Mouse (Mus musculus) heart, embryonic 14.5 days (tissue): Measurements from ENCODE around the gene Paqr7. TPM values are rescaled to one million over a fixed set of nuclear protein-coding genes. Genes with fewer than 3 reads are reported as not detected.
A peak's percentile ranks its signal among the peaks of the same experiment; 100 is the strongest.

Experiments used
- ATAC-seq: fragments of 200-750 bp; cut with Nextera tagmentation; 2 replicates; pipeline ENCODE4 v1.8.0; 2017; ENCODE audit warnings: low read depth, moderate TSS enrichment; ENCODE audit not compliant: insufficient number of reproducible peaks, insufficient read depth, low FRiP score
- H3K27ac ChIP-seq, 2 experiments: fragments of 200-500 bp in 1 of 2; fragments of 300-500 bp in 1 of 2; sonication (generic) in 1 of 2; replicated peaks in 1 of 2; 2 replicates each; pipeline ENCODE4 v1.5.1; 2012 to 2014; ENCODE audit warnings: low read depth in 2 of 2, low read length in 2 of 2, control low read depth in 1 of 2, mild to moderate bottlenecking in 1 of 2, mixed read lengths in 1 of 2; ENCODE audit not compliant: control insufficient read depth in 1 of 2, insufficient read depth in 1 of 2
- H3K27me3 ChIP-seq: fragments of 300-500 bp; sonication (generic); 2 replicates; pipeline ENCODE4 v1.6.1; 2014; ENCODE audit warnings: mild to moderate bottlenecking, low read length, control low read depth; ENCODE audit not compliant: control insufficient read depth, insufficient read depth
- H3K36me3 ChIP-seq: fragments of 300-500 bp; sonication (generic); 2 replicates; pipeline ENCODE4 v1.6.1; 2014; ENCODE audit warnings: mild to moderate bottlenecking, control low read depth, low read length, mixed read lengths; ENCODE audit not compliant: control insufficient read depth, insufficient read depth
- H3K4me1 ChIP-seq, 2 experiments: fragments of 200-500 bp in 1 of 2; fragments of 300-500 bp in 1 of 2; sonication (generic) in 1 of 2; 2 replicates each; pipeline ENCODE4 v1.6.1; 2012 to 2014; ENCODE audit warnings: low read length in 2 of 2, control low read depth in 1 of 2, mixed read lengths in 1 of 2; ENCODE audit not compliant: control insufficient read depth in 2 of 2, insufficient read depth in 2 of 2
- H3K4me2 ChIP-seq: fragments of 300-500 bp; sonication (generic); 2 replicates; pipeline ENCODE4 v1.6.1; 2014; ENCODE audit warnings: mild to moderate bottlenecking, low read length
- H3K4me3 ChIP-seq, 2 experiments: fragments of 200-500 bp in 1 of 2; fragments of 300-500 bp in 1 of 2; sonication (generic) in 1 of 2; 2 replicates each; pipeline ENCODE4 v1.5.1; 2012 to 2014; ENCODE audit warnings: low read length in 2 of 2, mild to moderate bottlenecking in 2 of 2, control low read depth in 1 of 2, low read depth in 1 of 2, moderate library complexity in 1 of 2; ENCODE audit not compliant: control insufficient read depth in 1 of 2, insufficient read depth in 1 of 2
- H3K9ac ChIP-seq: fragments of 300-500 bp; sonication (generic); 2 replicates; pipeline ENCODE4 v1.6.1; 2014; ENCODE audit warnings: mild to moderate bottlenecking, low read length
- H3K9me3 ChIP-seq: fragments of 300-500 bp; sonication (generic); 2 replicates; pipeline ENCODE4 v1.6.1; 2016; ENCODE audit warnings: low read length, control low read depth; ENCODE audit not compliant: control insufficient read depth
- WGBS: fragments of 180-500 bp; shearing (Covaris S2); extraction: QIAGEN DNeasy Blood & Tissue Kit; methylation state at CpG from one replicate; pipeline ENCODE4 v1.1.7; 2014; 5-methylcytosine and 5-hydroxymethylcytosine counted together
- polyA plus RNA-seq: library from polyadenylated mRNA; unstranded; fragments of >200 nt; fragmentation: Nextera tagmentation; extraction: Ambion mirVana; gene quantifications from 2 replicates; pipeline ENCODE4 v1.2.1, GENCODE M21; 2014

The Paqr7 gene
- 4.2 and 4.6 TPM in 2 replicates for polyA plus RNA-seq

DNA sequence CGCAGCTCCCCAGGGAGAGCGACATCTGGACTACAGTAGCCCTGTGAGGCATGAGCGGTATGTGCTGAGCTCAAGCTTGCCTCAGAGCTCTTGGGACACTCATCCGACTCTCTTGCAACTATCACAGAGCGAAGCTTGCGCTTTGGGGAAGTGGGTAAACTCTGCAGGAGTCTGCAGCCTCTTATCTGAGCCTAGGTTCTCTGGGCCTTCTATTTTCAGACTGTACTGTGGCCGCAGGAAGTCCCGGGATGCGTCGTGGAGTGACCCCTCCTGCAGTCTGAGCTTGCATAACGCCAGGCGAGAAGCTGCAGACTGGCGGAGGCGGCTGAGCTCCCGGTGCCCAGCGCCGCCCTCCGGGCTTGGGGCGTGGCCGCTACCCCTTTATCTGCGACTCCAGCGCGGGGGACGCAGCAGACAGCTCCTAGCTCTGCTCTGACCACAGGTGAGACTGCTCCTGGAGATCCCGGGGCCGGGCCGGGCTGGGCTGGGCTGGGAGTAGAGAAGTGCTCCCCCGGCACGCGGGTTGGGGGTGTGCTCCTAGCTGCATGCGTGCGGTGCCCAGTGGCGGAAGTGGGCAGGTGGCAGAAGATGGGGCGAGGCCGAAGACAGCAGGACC, at the start of gene Paqr7:
TSS of gene Paqr7 (plus strand) at position 103 of the 616 bp plus-strand sequence.
- Histone ChIP-seq H3K27me3 (no peaks in the 10 kb centered on the region), H3K9me3 (no peaks in the 10 kb centered on the region), H3K4me1 (peaks cover 38 to 44% of the 10 kb centered on the region in 2 experiments), H3K36me3 (no peaks in the 10 kb centered on the region), H3K27ac (peak within 1 kb of the TSS; percentile 82 to 88), H3K9ac (peak within 1 kb of the TSS; percentile 76), H3K4me2 (peak within 1 kb of the TSS; percentile 87), H3K4me3 (peak within 1 kb of the TSS; percentile 49 to 57)
- 1% methylated on average over 35 of the region's 35 CpGs for WGBS
- ATAC-seq: peak; percentile 65

DNA sequence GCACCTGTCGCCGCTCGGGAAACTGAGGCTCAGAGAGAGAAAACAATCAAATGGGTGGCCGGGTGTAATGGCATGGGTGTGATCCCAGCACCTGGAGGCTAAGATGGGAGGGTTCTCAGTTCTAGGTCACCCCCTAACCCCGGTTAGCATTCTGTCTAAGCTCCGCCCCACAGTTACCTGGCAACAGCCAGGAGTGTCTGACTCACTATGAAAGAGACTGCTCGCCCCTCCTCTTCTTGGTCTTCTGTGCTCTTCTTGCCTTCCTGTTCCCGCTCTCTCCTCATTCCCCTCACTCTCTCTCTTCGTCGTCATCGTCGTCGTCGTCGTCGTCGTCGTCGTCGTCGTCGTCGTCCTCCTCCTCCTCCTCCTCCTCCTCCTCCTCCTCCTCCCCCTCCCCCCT, 48.5 kb upstream of the Paqr7 start:
- Histone ChIP-seq H3K4me1 (peaks cover 10 to 12% of the 10 kb centered on the region in 2 experiments; a peak in 3 of 4 replicates), H3K9me3 (no peaks in the 10 kb centered on the region), H3K9ac (no peak overlapping the region), H3K27me3 (0 out of 2 replicates have a peak, but pooled peaks cover 4% of the 10 kb centered on the region), H3K4me3 (no peak overlapping the region), H3K27ac (no peak overlapping the region), H3K36me3 (no peaks in the 10 kb centered on the region), H3K4me2 (no peak overlapping the region)
- 39% methylated on average over 23 of the region's 23 CpGs for WGBS
- ATAC-seq: no peak

GRCm38 (mm10) chr4:134449595-134450391, 46.7 kb upstream of the Paqr7 start:
- Histone ChIP-seq H3K27me3 (peaks cover 19% of the 10 kb centered on the region), H3K4me2 (no peak overlapping the region), H3K9ac (no peak overlapping the region), H3K4me3 (no peak overlapping the region), H3K9me3 (no peaks in the 10 kb centered on the region), H3K36me3 (no peaks in the 10 kb centered on the region), H3K27ac (no peak overlapping the region), H3K4me1 (peaks cover 10% of the 10 kb centered on the region in 2 experiments; a peak in 3 of 4 replicates)
- WGBS: 45% methylated on average over 13 of the region's 13 CpGs
- ATAC-seq: no peak

DNA sequence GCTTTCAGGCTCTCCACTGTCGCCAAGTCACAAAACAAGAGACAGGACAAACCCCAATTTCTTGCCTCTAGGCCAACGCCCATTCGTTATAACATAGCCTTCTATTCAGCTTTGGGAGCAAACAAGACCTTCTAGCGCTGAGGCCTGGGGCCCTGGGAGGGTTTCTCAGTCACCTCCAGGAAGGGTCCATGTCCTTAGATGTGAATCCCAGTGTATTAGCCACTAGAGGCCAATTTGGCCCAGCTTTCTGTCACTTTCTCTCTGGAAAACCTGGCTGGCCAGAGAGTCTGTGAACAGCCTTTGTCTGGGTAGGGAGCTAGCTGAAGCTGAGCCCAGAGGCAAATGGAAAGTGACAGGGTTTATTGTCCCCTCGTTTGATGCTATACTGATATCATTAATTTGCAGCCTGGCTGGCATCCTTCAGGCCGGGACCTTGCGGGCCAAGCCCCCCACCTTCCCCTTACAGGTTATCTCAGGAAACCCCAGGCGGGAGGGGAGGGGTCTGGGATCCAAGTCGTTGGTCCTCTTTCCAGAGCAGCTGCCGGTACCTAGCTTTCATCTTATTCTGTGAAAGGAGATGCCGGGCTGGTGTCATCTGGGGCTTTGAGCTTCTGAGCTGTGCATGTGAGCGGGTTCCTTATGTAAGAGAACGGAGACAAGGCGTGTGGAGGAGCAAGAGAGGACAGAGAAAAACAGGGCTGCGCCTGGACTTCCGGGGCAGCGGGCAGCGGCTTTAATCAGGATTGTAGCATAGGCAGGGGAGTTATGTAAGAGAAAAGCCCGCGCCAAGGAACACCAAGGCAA, 45.9 kb upstream of the Paqr7 start:
- WGBS: 30% methylated on average over 20 of the region's 20 CpGs
- H3K27ac ChIP-seq: no peak overlapping the region
- peaks cover 10% of the 10 kb centered on the region in 2 experiments; a peak in 3 of 4 replicates for H3K4me1 ChIP-seq
- no peaks in the 10 kb centered on the region for H3K9me3 ChIP-seq
- H3K4me3 ChIP-seq: peak overlapping the region in 1 of 2 experiments; percentile 9; a peak in 1 of 4 replicates
- H3K27me3 ChIP-seq: peaks cover 23% of the 10 kb centered on the region
- no peaks in the 10 kb centered on the region for H3K36me3 ChIP-seq
- 0 out of 2 replicates have a peak overlapping the region, but pooled peaks have one; percentile 36 for H3K9ac ChIP-seq
- ATAC-seq: no peak
- H3K4me2 ChIP-seq: peak overlapping the region; percentile 51

GRCm38 (mm10) chr4:134451484-134451883, 45.0 kb upstream of the Paqr7 start:
- H3K4me3 ChIP-seq: no peak overlapping the region
- peak overlapping the region; percentile 5; the same call in 1 of the 2 replicates for H3K4me2 ChIP-seq
- H3K9me3 ChIP-seq: no peaks in the 10 kb centered on the region
- 60% methylated on average over 9 of the region's 9 CpGs for WGBS
- H3K4me1 ChIP-seq: peaks cover 10% of the 10 kb centered on the region in 2 experiments; a peak in 3 of 4 replicates
- H3K9ac ChIP-seq: no peak overlapping the region
- H3K36me3 ChIP-seq: no peaks in the 10 kb centered on the region
- H3K27me3 ChIP-seq: peaks cover 23% of the 10 kb centered on the region
- no peak for ATAC-seq
- H3K27ac ChIP-seq: no peak overlapping the region

GRCm38 (mm10) chr4:134453619-134454400, 42.7 kb upstream of the Paqr7 start:
- Histone ChIP-seq H3K4me2 (peak overlapping the region; percentile 32), H3K9ac (no peak overlapping the region), H3K4me1 (peaks cover 10% of the 10 kb centered on the region in 2 experiments; a peak in 3 of 4 replicates), H3K36me3 (no peaks in the 10 kb centered on the region), H3K27me3 (peaks cover 19% of the 10 kb centered on the region), H3K9me3 (no peaks in the 10 kb centered on the region), H3K27ac (no peak overlapping the region), H3K4me3 (no peak overlapping the region; a peak in 1 of 4 replicates)
- ATAC-seq: no peak
- WGBS: 35% methylated on average over 34 of the region's 34 CpGs
